Mouse (Mus musculus) liver, embryonic 14.5 days (tissue): Measurements from ENCODE around the gene Tbc1d17.

Experiments
- CTCF ChIP-seq: IDR thresholded peaks from 2 replicates; pipeline ENCODE4 v1.5.1; 2016; ENCODE audit warnings: antibody characterized with exemption, low read depth, control low read depth
- EP300 ChIP-seq: IDR thresholded peaks from 2 replicates; pipeline ENCODE4 v1.6.1; 2016; ENCODE audit warnings: antibody characterized with exemption, low read depth

DNA sequence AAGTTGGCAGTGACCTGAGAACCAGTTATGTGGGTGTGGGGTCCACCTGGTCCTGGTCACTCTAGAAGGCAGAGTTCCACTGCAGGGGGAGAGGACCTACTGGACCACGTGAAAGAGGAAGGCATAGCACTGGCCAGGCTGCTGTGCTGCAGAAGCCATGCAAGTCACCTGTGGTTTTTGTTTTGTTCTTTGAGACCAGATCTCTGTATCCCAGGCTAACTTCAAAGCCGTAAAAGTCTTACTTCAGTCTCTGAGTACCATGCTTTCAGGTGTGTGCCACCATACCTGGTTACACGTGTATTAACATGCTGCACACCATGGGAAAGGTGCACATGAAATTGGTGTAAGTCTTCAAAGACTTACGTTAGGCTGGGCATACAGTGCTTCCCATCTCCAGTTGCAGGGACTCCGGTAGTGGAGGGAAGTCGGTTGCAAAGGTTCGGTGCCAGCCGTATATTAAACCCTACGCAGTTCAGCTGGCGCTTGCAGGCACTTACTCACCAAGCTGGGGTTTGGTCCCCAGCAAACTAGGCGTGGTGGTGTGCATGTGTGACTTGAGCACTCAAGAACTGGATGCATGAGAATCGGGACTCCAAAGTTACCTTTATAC lies 2.9 kb upstream of the Tbc1d17 start:
- no peak for TF ChIP-seq EP300
- no peak for TF ChIP-seq CTCF
